Mouse (Mus musculus): ENCODE measurements at regions not wholly inside any gene's neighbourhood (a gene's known extent, or its start where the extent isn't known, plus 50 kb on each side); places are given as distances from the start of the nearest gene placed in this dataset.

DNA sequence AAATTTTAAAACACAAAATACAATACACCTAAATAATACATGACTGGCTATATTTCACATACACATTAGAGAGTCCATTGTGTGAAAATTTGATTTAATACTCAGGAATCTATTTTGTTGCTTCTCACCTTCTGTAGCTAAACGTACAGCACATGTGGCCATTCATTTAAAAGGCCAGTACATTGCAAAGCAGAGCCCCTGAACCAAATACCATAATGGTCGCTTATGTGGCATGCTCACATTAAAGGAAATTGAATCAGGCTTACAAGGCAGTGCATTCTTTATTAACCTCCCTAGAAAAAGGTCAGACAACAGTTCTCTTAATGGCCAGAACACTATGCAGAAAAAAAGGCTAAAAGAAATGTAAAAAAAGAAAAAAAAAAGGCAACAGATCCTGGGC, 517.7 kb upstream of the Tenm3 start:
- TF ChIP-seq CTCF (IDR thresholded peaks at IDR 0.05; ENCODE audit: extremely low read depth, insufficient read depth, low read length) (no peak), POLR2A (IDR thresholded peaks at IDR 0.05; ENCODE audit: extremely low read depth, insufficient read depth, low read length) (no peak)
